Mouse (Mus musculus): Measurements from ENCODE around the gene Slc39a10. TPM values are rescaled to one million over a fixed set of nuclear protein-coding genes. Genes with fewer than 3 reads are reported as not detected.

Slc39a10 gene
- polyA plus RNA-seq, 1 experiment from 2014 or later = 49.4 TPM

- no peaks in the 10 kb centered on the region for H3K27me3 ChIP-seq
- DNase-seq (ENCODE audit: low read depth, low spot score) = no peak
- ChIA-PET CTCF (no interaction called here), POLR2A (no interaction called here)
- TF ChIP-seq CTCF (IDR thresholded peaks at IDR 0.05) = no peak
- no peak for ATAC-seq
- in situ Hi-C loops (cut with MboI; ENCODE audit: low pct_unique_long_range_greater_than_20kb) = loop anchor here (25.0 kb wide), 1 partner anchor 323 kb away; no protein-coding TSS in a partner anchor
These were observed 17.5 kb upstream of the Slc39a10 start for GRCm38 (mm10) chr1:46910154-46910553.

GRCm38 (mm10) chr1:46905706-46906105, 13.1 kb upstream of the Slc39a10 start:
- ChIA-PET POLR2A (no interaction called here), CTCF (interaction anchor here (0.7 to 1.4 kb wide), 3 partner anchors 9 to 29 kb away, joined by 3 to 4 read pairs (median 3); no protein-coding TSS in a partner anchor)
- no peak for DNase-seq (ENCODE audit: low read depth, low spot score)
- in situ Hi-C loops (cut with MboI; ENCODE audit: low pct_unique_long_range_greater_than_20kb) = loop anchor here (25.0 kb wide), 1 partner anchor 318 kb away; no protein-coding TSS in a partner anchor
- no peak for TF ChIP-seq CTCF (IDR thresholded peaks at IDR 0.05)
- peaks cover 1% of the 10 kb centered on the region for H3K27me3 ChIP-seq
- no peak for ATAC-seq

DNA sequence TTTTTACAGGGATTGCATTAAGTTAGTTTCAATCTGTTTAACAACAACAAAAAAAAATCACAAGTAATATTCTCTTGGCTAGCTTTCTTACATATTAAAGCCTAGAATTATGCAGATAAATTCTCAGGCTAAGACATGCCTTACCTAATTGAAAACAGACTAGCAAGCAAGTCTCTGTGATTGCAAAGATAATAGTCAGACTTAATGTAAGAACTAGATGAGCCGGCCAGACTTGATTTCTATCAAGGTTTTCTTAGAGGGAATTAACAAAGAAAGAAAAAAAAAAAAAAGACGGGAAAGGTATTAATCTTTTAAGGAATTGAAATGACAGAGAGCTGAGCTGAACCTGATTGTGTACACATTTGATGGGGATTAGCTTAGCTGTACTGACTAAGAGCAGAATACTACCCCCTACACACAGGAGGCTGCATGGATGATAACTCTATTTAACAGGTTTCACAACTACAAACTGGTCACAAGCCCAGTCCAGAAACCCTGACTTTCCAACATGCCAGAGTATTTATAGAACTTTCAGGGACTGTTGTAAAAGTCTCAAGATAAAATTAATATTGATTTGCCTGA, 9.5 kb upstream of the Slc39a10 start:
- no peak for TF ChIP-seq CTCF (IDR thresholded peaks at IDR 0.05)
- in situ Hi-C loops (cut with MboI; ENCODE audit: low pct_unique_long_range_greater_than_20kb) = loop anchor here (25.0 kb wide), 1 partner anchor 315 kb away; no protein-coding TSS in a partner anchor
- peaks cover 5% of the 10 kb centered on the region for H3K27me3 ChIP-seq
- no peak for DNase-seq (ENCODE audit: low read depth, low spot score)
- no peak for ATAC-seq
- POLR2A ChIA-PET = no interaction called here
- CTCF ChIA-PET = interaction anchor here (1.1 kb wide), 1 partner anchor 17 kb away, joined by 3 read pairs; no protein-coding TSS in a partner anchor

DNA sequence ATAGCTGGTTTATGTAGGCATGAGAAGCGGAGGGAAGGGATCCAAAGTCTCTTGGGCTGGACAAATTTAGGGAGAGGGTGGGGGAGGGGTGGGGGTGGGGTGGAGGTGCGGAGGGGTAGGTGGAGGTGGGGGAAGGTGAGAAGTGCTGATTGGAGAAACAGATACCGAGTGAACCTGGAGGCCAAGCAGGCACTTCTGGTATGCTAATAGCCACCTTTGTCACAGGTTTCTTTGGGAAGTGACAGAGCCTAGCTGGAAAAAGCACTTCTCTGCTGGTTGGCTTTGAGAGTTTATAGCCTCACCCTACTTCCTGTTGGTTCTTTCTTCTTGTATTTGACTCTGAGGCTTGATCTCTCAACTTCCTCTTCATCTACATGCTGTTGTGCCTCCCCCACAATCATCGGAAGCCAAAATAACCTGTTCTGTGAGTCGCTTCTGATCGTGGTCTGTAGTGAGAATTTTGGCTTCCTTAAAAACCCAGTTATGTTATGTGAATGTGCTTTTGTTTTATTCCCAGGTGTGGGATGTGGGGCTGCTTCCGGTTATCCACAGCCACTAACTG, 1.7 kb upstream of the Slc39a10 start:
- no peaks in the 10 kb centered on the region for H3K27me3 ChIP-seq
- ChIA-PET CTCF (no interaction called here), POLR2A (no interaction called here)
- ATAC-seq (no peak), DNase-seq (ENCODE audit: low read depth, low spot score) (no peak)
- no peak for TF ChIP-seq CTCF (IDR thresholded peaks at IDR 0.05)
- in situ Hi-C loops (cut with MboI; ENCODE audit: low pct_unique_long_range_greater_than_20kb) = no loop called here

DNA sequence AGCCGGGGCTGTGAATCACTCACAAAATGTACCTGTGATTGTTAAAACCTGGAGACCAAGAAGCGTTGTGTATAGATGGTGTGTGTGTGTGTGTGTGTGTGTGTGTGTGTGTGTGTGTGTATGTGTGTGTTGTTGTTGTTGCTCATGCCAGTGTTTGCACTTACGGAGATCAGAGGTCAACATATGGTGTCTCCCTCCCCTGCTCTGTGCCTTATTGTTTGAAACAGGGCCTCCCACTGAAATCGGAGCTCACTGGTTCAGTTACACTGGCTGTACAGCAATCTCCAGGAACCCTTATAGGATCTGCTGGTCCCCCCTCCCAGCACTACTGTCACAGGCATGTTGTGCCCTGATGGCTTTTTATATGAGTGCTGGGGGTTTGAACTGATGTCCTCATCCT, 3.9 kb downstream of the Slc39a10 start:
- in situ Hi-C loops (cut with MboI; ENCODE audit: low pct_unique_long_range_greater_than_20kb) = no loop called here
- H3K27me3 ChIP-seq = no peaks in the 10 kb centered on the region
- TF ChIP-seq CTCF (IDR thresholded peaks at IDR 0.05) = no peak
- DNase-seq (ENCODE audit: low read depth, low spot score) = no peak
- CTCF ChIA-PET = no interaction called here
- no peak for ATAC-seq
- POLR2A ChIA-PET = interaction anchor here (2.3 kb wide), 1 partner anchor 36 kb away, joined by 9 read pairs; no protein-coding TSS in a partner anchor

- H3K27me3 ChIP-seq = no peaks in the 10 kb centered on the region
- no peak for DNase-seq (ENCODE audit: low read depth, low spot score)
- ChIA-PET CTCF (interaction anchor here (1.1 to 1.3 kb wide), 2 partner anchors 12 to 16 kb away, joined by 3 read pairs; no protein-coding TSS in a partner anchor), POLR2A (interaction anchor here (2.3 kb wide), 1 partner anchor 36 kb away, joined by 9 read pairs; no protein-coding TSS in a partner anchor)
- TF ChIP-seq CTCF (IDR thresholded peaks at IDR 0.05) = no peak
- no peak for ATAC-seq
- in situ Hi-C loops (cut with MboI; ENCODE audit: low pct_unique_long_range_greater_than_20kb) = no loop called here
These were observed 4.3 kb downstream of the Slc39a10 start for GRCm38 (mm10) chr1:46888324-46888723.

DNA sequence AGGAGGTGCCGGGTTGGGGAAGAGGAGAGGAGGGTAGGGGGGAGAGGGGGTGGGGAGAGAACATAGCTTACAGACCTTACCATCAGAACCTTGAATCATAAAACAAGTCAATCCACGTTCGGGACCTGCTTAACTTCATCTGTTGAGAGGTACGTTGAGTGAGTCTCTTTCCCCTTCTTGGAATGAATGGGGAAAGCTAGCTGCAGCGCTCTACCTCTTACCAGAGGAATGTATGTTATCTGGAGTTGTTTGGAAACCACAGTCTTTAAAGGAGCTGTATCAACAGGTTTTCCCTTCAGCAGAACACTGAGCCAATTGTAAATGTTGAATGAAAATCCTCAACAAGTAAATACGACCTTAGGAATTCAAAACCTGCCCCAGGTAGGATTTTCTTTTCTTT, 4.7 kb downstream of the Slc39a10 start:
- DNase-seq (ENCODE audit: low read depth, low spot score) (no peak), ATAC-seq (no peak)
- no peak for TF ChIP-seq CTCF (IDR thresholded peaks at IDR 0.05)
- POLR2A ChIA-PET = interaction anchor here (2.3 kb wide), 1 partner anchor 35 kb away, joined by 9 read pairs; no protein-coding TSS in a partner anchor
- no peaks in the 10 kb centered on the region for H3K27me3 ChIP-seq
- in situ Hi-C loops (cut with MboI; ENCODE audit: low pct_unique_long_range_greater_than_20kb) = no loop called here
- CTCF ChIA-PET = interaction anchor here (0.7 to 1.3 kb wide), 3 partner anchors 13 to 81 kb away, joined by 3 read pairs; no protein-coding TSS in a partner anchor

GRCm38 (mm10) chr1:46886091-46886490, 6.6 kb downstream of the Slc39a10 start:
- in situ Hi-C loops (cut with MboI; ENCODE audit: low pct_unique_long_range_greater_than_20kb) = no loop called here
- no peak for DNase-seq (ENCODE audit: low read depth, low spot score)
- ChIA-PET CTCF (interaction anchor here (0.8 to 2.0 kb wide), 6 partner anchors 9 to 84 kb away, joined by 3 to 6 read pairs (median 4); no protein-coding TSS in a partner anchor), POLR2A (interaction anchor here (1.7 kb wide), 1 partner anchor 33 kb away, joined by 12 read pairs; no protein-coding TSS in a partner anchor)
- no peak for ATAC-seq
- H3K27me3 ChIP-seq = no peaks in the 10 kb centered on the region
- no peak for TF ChIP-seq CTCF (IDR thresholded peaks at IDR 0.05)

- DNase-seq (ENCODE audit: low read depth, low spot score) (peak; percentile 73), ATAC-seq (peak; percentile 97)
These were observed 7.4 kb downstream of the Slc39a10 start for GRCm38 (mm10) chr1:46885231-46885630.

GRCm38 (mm10) chr1:46879951-46880350, 12.7 kb downstream of the Slc39a10 start:
- no peaks in the 10 kb centered on the region for H3K27me3 ChIP-seq
- ATAC-seq (no peak), DNase-seq (ENCODE audit: low read depth, low spot score) (no peak)
- in situ Hi-C loops (cut with MboI; ENCODE audit: low pct_unique_long_range_greater_than_20kb) = no loop called here
- ChIA-PET POLR2A (interaction anchor here (0.6 kb wide), 1 partner anchor 25 kb away, joined by 3 read pairs; no protein-coding TSS in a partner anchor), CTCF (interaction anchor here (1.2 kb wide), 1 partner anchor 8 kb away, joined by 4 read pairs; no protein-coding TSS in a partner anchor)
- no peak for TF ChIP-seq CTCF (IDR thresholded peaks at IDR 0.05)

More at GRCm38 (mm10) chr1:46885231-46885630, 7.4 kb downstream of the Slc39a10 start:
- H3K27me3 ChIP-seq = no peaks in the 10 kb centered on the region
- TF ChIP-seq CTCF (IDR thresholded peaks at IDR 0.05) = no peak
- CTCF ChIA-PET = interaction anchor here (1.2 to 2.0 kb wide), 6 partner anchors 10 to 85 kb away, joined by 3 to 6 read pairs (median 4); no protein-coding TSS in a partner anchor
- POLR2A ChIA-PET = interaction anchor here (0.9 to 1.7 kb wide), 2 partner anchors 13 to 32 kb away, joined by 4 to 12 read pairs; no protein-coding TSS in a partner anchor
- in situ Hi-C loops (cut with MboI; ENCODE audit: low pct_unique_long_range_greater_than_20kb) = no loop called here
